Mouse (Mus musculus) left cerebral cortex, adult 9 months (tissue): ENCODE measurements at regions not wholly inside any gene's neighbourhood (a gene's known extent, or its start where the extent isn't known, plus 50 kb on each side); places are given as distances from the start of the nearest gene placed in this dataset.

Experiments
- DNase-seq, 2 experiments: peaks; one replicate each; pipeline ENCODE4 v3.0.0; 2022; ENCODE audit warnings: low spot score in 2 of 2

GRCm38 (mm10) chr9:15175866-15176265 is 63.0 kb upstream of the Vstm5 start:
- DNase-seq = no peak

- no peak for DNase-seq
Observed at GRCm38 (mm10) chr9:15175412-15175811, 63.4 kb upstream of the Vstm5 start.

GRCm38 (mm10) chr9:15170911-15171310 is 59.0 kb upstream of the Hephl1 start:
- no peak for DNase-seq

GRCm38 (mm10) chr9:15169714-15170113 is 57.8 kb upstream of the Hephl1 start:
- peak in 1 of 2 experiments; percentile 11 for DNase-seq

GRCm38 (mm10) chr9:15168961-15169360 is 57.1 kb upstream of the Hephl1 start:
- no peak for DNase-seq

- DNase-seq = no peak
Observed at GRCm38 (mm10) chr9:15166896-15167295, 55.0 kb upstream of the Hephl1 start.

GRCm38 (mm10) chr9:15166476-15166875 is 54.6 kb upstream of the Hephl1 start:
- no peak for DNase-seq
